Mouse (Mus musculus) frontal cortex, postnatal 10 days (tissue): ENCODE results near the gene Trappc12.
A peak's percentile ranks its signal among the peaks of the same experiment; 100 is the strongest.

ENCODE experiments used
- DNase-seq, 2 experiments: peaks; one replicate each; pipeline ENCODE4 v3.0.0; 2022; ENCODE audit warnings: low spot score in 2 of 2, mixed read lengths in 1 of 2

The Trappc12 gene

DNA sequence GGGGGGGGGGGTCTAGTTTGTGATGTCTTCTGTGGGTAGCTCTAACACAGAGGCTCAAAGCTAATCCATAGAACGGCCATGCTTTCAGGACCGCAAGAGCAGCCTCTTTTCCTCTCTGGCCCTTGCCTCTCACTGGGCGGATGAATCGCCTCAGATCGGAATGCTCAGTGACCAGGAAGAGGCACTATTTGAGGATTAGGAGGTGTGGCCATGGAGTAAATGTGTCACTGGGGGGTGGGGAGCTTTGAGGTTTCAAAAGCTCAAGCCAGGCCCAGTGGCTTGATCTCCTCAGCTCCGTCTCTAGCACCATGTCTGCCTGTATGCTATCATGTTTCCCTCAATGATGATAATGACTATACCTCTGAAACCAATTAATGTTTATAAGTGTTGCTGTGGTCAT lies 61.3 kb downstream of the Trappc12 start:
- no peak for DNase-seq

DNA sequence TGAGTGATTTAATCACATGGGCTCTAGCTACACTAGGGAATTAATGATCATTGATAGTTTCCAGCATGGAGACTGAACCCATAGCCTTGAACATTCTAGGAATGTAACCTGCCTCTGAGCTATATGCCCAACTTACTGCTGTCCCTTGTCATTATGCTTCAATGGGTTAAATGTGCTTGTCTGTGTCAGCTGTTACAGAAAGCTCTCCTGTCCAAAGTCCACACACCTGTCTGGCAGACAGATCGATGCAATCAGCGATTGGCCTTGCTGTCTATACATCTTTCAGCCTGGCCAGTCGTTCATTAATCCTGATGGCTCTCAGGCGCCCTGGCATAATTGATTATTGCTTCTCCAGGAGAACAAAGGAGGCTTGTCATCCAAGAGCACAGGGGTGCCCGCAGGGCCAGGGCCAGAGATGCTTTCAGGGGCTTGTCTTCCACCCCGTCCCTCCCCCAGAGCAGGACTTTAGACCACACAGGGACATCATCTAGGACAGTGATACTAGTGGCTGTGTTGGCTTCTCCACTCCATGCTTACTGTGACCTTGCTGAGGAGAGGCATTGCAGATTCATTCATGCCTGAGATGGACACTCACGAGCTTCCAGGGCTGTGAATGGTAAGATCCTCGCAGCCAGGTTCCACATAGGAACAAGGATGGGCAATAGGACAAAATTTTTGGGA lies 63.9 kb downstream of the Trappc12 start:
- DNase-seq = no peak

DNA sequence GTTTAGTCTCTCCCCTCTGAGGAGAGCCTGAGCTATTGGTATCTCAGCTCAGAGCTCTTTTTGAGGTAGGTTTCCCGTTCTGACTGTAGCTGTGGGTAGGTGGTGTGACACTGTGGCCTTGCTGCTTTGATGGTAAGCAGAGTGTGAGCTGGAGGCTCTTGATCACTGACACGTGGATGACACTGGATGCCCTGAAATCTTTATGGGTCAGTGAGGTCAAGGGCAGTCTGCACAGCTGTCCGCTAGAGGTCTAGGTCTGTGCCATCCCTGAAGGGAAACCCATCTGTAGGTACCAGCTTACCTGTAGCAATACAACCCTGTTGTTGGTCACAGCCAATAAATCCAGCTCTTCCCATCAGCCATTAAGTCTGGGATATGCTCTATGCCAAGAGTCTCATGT lies 64.5 kb downstream of the Trappc12 start:
- no peak for DNase-seq

DNA sequence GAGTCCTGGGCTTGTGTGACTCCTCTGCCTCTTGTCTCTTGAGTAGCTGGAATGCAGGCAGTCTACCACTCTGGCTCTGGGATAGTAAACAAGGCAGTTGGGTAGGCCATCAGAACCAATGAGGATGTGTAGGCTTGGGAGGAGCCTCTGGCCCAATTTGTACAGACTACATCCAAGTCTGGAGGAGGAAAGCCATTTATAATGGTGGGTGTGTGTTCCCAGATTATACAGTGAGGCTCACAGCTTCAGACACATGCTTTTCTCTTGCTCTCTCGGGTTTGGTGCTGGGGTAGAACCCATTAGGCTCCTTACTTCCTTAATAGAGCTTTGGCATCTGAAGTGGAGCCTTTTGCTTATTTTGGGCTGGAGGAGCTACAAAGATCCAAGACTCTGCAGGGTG lies 65.6 kb downstream of the Trappc12 start:
- DNase-seq = no peak

DNA sequence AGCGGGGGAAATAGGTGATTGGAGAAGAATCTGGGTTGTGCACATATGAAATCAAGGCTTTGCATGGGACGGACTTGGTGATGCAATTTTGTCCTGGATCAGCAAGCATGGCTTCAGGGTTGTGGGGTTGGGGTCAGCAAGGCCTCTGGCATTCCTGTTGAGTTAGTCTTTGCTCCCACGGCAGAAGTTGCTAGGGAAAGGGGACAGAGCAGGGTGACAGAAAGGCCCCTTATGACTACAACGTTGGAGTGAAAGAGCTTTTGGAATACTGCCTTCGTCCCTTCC lies 74.4 kb downstream of the Trappc12 start:
- no peak for DNase-seq

DNA sequence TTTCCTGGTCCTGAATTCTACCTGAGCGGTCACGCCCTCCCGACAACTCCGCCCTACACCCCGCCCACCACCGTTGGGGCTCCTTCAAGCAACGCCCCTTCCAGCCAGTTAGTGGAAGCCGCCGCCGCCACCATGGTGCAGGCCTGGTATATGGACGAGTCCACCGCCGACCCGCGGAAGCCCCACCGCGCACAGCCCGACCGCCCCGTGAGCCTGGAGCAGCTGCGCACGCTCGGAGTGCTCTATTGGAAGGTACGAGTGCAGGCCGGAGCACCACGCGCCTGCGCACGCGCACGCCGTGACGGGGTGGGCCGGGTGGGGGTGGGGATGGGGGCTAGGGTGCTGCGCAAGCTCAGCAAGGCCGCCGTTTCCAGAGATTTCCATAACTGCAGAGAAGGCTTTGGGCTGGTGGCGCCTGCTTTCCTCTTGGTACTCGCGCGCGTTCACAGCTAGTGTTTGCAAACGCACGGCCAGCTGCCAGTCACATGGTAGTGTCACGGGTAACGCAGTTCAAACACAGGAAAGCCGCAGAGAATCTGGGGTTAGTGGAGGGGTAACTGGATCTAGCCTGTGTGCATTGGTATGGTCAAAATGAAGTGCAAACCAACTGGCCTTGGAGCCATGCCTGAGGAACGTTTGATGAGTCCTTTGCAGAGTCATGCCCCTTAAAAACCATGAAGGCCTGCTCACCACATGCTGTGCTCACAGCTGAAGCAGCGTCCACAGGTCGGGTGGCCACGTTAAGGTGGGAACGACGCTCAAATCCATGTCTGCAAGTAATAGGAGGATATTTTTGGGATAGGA lies 74.9 kb downstream of the Trappc12 start, which contains the start of gene Adi1:
TSS of gene Adi1 (plus strand) at position 111 of the 804 bp plus-strand sequence.
- DNase-seq = peak; percentile 85 to 87

DNA sequence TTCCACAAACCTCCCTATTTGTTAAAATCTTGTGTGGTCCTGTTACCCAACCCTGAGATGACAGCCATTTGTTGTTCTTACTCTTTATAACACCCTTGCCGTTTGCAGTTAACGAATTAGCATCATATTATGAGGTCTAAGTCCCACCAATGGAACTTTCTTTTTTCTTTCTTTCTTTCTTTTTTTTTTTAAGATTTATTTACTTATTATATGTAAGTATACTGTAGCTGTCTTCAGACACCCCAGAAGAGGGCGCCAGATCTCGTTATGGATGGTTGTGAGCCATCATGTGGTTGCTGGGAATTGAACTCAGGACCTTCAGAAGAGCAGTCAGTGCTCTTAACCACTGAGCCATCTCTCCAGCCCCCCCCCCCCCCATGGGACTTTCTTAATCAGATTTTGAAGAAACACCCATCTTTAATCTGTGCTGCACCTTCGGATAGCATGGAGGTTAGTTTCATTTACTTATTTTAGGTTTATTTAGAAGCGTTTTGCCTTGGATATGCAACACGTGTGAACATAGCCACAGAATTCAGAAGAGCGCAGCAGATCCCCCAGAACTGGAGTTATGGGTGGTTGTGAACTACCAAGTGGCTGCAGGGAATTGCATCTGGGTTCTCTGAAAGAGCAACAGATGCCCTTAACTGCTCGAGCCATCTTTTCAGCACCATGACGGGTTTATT lies 76.1 kb downstream of the Trappc12 start:
- DNase-seq = no peak

DNA sequence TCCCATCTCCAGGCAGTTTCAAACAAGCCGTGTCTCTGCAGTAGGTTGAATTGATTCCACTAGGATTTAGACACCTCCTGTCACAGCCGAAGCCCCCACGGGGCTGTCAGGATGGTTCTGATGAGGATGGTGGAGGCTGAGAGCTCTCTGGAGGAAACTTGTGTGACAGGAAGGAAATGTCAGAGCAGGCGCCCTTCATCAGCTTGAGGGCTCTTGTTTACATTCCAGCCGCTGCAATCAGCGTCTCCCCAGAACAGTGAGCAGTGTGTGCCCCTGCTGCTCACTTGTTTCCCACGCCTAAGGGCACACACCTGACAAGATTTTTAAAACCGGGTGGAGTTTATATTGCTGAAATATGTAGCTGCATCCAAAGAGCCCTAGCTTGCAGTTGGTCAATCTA lies 83.0 kb downstream of the Trappc12 start:
- DNase-seq = no peak

DNA sequence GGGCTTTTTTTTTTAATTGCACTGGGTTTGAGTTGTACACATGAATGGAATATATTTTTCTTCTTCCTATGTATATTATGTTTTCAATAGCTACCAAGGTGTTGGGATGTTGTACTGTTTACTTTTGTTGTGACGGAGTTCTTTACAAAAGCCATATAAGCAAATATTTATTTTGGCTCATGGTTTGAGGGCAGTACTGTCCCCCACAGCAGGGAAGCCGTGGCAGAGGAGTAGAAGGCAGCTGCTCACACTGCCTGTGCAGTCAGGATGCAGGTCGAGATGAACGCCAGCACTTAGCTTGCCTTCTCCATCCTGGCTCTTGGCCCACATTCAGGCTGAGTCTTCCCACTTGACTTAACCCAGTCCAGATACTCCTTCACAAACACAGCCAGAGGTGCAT lies 83.5 kb downstream of the Trappc12 start:
- no peak for DNase-seq

DNA sequence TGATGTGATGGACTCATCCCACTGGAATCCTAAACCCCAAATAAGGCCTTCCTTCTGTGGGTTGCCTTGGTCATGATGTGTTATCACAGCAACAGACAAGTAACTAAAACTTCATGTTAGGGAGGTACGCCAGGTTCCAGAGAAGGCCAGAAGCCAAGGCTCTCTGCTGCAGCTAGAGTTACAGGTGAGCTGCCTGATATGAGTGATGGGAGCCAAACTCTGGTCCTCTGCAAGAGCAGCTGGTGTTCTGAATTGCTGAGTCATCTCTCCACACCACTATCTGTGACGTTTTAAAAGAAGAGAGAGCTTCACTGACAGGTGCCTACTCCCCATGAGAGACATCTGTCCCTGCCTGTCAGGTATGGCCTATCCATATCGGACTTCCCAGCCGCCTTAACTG lies 87.6 kb downstream of the Trappc12 start:
- DNase-seq = no peak

DNA sequence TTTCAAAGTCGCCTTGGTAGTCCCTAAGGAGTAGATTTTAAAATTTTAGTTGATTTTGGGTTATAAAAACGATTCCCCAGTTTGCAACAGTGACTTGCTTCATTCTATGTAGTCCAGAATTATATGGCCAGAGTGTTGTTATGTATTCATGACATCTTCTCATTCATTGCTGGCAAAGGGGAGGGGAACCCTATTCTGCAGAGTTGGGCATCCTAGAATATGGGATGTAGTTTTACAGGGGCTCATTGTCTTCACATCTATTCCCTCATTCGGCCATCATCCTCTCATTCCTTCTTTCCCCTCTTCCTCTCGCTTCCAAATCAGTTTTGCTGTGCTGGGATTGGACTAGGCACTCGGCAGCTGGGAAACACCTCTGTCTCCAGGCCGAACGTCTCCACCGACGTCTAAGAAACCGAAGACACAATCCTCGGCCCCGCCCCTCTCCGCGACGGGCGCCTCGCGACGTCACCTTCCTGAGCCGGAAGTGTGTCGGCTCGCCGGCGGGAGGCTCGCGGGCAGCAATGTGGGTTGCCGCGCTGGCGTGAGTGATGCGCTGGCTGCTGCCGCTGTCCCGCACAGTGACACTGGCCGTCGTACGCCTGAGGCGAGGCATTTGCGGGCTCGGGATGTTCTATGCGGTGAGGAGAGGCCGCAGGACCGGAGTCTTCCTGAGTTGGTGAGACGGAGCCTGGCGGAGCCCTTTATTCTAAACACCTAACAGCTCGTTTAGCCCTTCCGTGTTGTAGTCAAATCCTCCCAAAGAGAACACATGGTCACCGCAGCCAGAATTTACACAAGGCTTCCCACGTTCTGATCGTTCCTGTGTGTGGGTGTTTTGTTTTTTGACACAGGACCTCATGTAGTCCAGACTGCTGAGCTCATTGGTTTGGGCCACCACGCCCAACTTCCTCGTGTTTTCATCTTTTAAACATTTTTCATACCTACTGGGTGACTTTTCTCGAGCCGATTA lies 100.8 kb downstream of the Trappc12 start, which contains the start of gene Rnaseh1:
TSS of gene Rnaseh1 (plus strand) at position 462 of the 970 bp plus-strand sequence.
- peak; percentile 84 to 90 for DNase-seq
